8 mouse cellular contexts compared by ENCODE assay signal in the genomic region with DNA sequence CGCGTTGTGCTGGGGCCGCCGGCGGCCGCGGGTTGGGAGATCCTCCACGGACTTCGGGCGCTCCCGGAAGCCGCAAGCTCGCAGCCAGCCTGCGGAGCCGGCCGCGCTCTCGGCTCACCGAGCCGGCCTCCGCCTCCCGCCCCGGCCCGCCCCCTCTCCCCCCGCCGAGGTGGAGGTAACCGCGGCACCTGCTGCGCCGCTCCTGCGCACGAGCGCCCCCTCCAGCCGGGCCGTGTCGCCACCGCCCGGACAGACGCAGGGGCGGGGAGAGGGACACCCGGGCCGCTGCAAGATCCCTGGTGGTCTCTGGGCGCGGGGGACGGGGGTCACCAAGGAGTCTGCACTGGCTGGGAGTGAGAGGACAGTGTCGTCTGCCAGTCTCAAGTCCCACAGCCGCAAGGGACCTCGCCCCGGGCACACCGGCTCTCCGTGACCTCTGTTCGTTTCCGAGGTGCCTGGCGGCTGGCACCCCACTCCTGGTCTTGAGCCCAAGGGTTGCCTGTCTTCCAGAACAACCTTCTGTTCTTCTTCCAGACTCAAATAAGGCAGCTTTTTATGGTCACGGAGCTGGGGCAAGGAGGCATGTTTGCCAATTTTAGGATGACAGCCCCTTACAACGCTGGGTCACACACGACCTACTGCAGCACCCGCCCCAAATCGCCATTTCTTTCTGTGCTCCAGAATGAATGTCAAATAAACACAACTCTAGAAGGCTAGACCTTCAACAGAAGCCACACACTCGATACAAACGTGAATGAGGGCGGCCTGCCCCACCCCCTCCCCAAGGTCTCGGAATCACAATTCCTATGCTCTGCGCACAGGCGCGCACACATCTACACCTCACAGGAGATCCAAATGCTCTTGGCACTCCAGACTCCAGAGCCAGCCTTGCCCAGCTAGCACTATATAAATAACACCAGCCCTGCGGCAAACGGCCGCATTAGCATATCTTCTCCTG. TPM values are rescaled to one million over a fixed set of nuclear protein-coding genes. Genes with fewer than 3 reads are reported as not detected.
DNase-seq lines count a peak whose midpoint lies in the region; ATAC-seq and TF ChIP-seq lines count a peak whose summit lies in the region.

Gene Slc22a23, minus strand, starts transcription at position 55 of the 958 bp plus-strand sequence.

- no peak for TF ChIP-seq EP300 in heart, adult 2 months (IDR thresholded peaks at IDR 0.05; ENCODE audit: insufficient read depth, low read depth, low read length)

- peak within 1 kb of the TSS; percentile 63 for H3ac ChIP-seq in myocyte (ENCODE audit: control insufficient read depth, insufficient read length)

- H3K9me3 ChIP-seq in embryonic facial prominence, embryonic 13.5 days = no peaks in the 10 kb centered on the region
- no peaks in the 10 kb centered on the region for H3K9me3 ChIP-seq in stomach, embryonic 14.5 days (ENCODE audit: control insufficient read depth, low read depth, low read length)

- H3K4me2 ChIP-seq in embryonic facial prominence, embryonic 13.5 days = peak within 1 kb of the TSS; percentile 99
- peak within 1 kb of the TSS; percentile 92 for H3K4me2 ChIP-seq in myocyte (ENCODE audit: low read depth)
- H3K4me2 ChIP-seq in stomach, embryonic 14.5 days (replicated peaks; ENCODE audit: low read depth, low read length) = peak within 1 kb of the TSS; percentile 96

- intact Hi-C loops in heart, adult 2 months (cut with DNase I) = loop anchor here (1.0 to 10.0 kb wide), 3 partner anchors 154 to 289 kb away; no protein-coding TSS in a partner anchor

- peak; percentile 44 for DNase-seq in CD4-positive, CD25-positive, alpha-beta regulatory T cell, adult 2 months (ENCODE audit: low read depth, low spot score)
- peak; percentile 84 to 86 for DNase-seq in heart, adult 2 months
- peak; percentile 71 to 75 for DNase-seq in kidney, adult 8-10 months
- DNase-seq in liver = peak; percentile 95

- TF ChIP-seq POLR2A in heart, adult 2 months (IDR thresholded peaks at IDR 0.05; ENCODE audit: insufficient read depth, low read depth, low read length) = peak; percentile 45; the same call in 1 of the 2 replicates
- TF ChIP-seq POLR2A in myocyte (IDR thresholded peaks at IDR 0.05; ENCODE audit: insufficient read length, low read depth) = peak; percentile 56

- no peak within 1 kb of the TSS; the same call in 1 of the 2 replicates for H3K27ac ChIP-seq in embryonic facial prominence, embryonic 13.5 days
- H3K27ac ChIP-seq in heart, adult 2 months = peak within 1 kb of the TSS; percentile 93
- H3K27ac ChIP-seq in stomach, embryonic 14.5 days (ENCODE audit: low read length) = no peak within 1 kb of the TSS

- peak within 1 kb of the TSS; percentile 71 for H3K4me3 ChIP-seq in embryonic facial prominence, embryonic 13.5 days
- peak within 1 kb of the TSS; percentile 73 for H3K4me3 ChIP-seq in heart, adult 2 months
- H3K4me3 ChIP-seq in myocyte = peak within 1 kb of the TSS; percentile 51
- peak within 1 kb of the TSS; percentile 70 for H3K4me3 ChIP-seq in stomach, embryonic 14.5 days (ENCODE audit: low read depth, low read length)

- 3% methylated on average over 45 of the region's 69 CpGs for WGBS in embryonic facial prominence, embryonic 13.5 days
- 2% methylated on average over 57 of the region's 69 CpGs for whole genome bisulfite sequencing in heart, adult 2 months
- WGBS in stomach, embryonic 14.5 days = 3% methylated on average over 57 of the region's 69 CpGs

- peak within 1 kb of the TSS; percentile 81 for H3K9ac ChIP-seq in embryonic facial prominence, embryonic 13.5 days
- H3K9ac ChIP-seq in heart, adult 2 months (ENCODE audit: low read depth, low read length) = peak within 1 kb of the TSS; percentile 93
- peak within 1 kb of the TSS; percentile 67 for H3K9ac ChIP-seq in stomach, embryonic 14.5 days (replicated peaks; ENCODE audit: low read depth, low read length)

- H3K36me3 ChIP-seq in embryonic facial prominence, embryonic 13.5 days = no peaks in the 10 kb centered on the region
- no peaks in the 10 kb centered on the region for H3K36me3 ChIP-seq in heart, adult 2 months (ENCODE audit: control insufficient read depth, insufficient read depth, low read length)
- H3K36me3 ChIP-seq in myocyte (ENCODE audit: control insufficient read depth, insufficient read depth) = no peaks in the 10 kb centered on the region
- no peaks in the 10 kb centered on the region for H3K36me3 ChIP-seq in stomach, embryonic 14.5 days (ENCODE audit: control insufficient read depth, insufficient read depth, low read length)

- H3K79me2 ChIP-seq in heart, adult 2 months (replicated peaks; ENCODE audit: control insufficient read depth, insufficient read depth, low read length) = no peaks in the 10 kb centered on the region
- peaks cover 12% of the 10 kb centered on the region for H3K79me2 ChIP-seq in myocyte (ENCODE audit: control insufficient read depth, insufficient read depth)

- peaks cover 24% of the 10 kb centered on the region for H3K4me1 ChIP-seq in embryonic facial prominence, embryonic 13.5 days
- peaks cover 1% of the 10 kb centered on the region for H3K4me1 ChIP-seq in heart, adult 2 months (ENCODE audit: control insufficient read depth, insufficient read depth, low read length)
- peaks cover 4% of the 10 kb centered on the region; the same call in 1 of the 2 replicates for H3K4me1 ChIP-seq in stomach, embryonic 14.5 days (ENCODE audit: control insufficient read depth, insufficient read depth, low read length)

- no peak for ATAC-seq in CD4-positive, CD25-positive, alpha-beta regulatory T cell, adult 4 months
- ATAC-seq in embryonic facial prominence, embryonic 13.5 days (ENCODE audit: insufficient number of reproducible peaks, insufficient read depth, low FRiP score, low TSS enrichment, low read depth) = peak; percentile 78
- ATAC-seq in stomach, embryonic 14.5 days (ENCODE audit: insufficient number of reproducible peaks, insufficient read depth, low FRiP score, low read depth) = peak; percentile 86

- H3K27me3 ChIP-seq in embryonic facial prominence, embryonic 13.5 days = peaks cover 46% of the 10 kb centered on the region
- H3K27me3 ChIP-seq in heart, adult 2 months (ENCODE audit: control insufficient read depth, insufficient read depth, low read length) = no peaks in the 10 kb centered on the region
- H3K27me3 ChIP-seq in myocyte (ENCODE audit: control insufficient read depth, insufficient read depth, insufficient read length) = no peaks in the 10 kb centered on the region
- H3K27me3 ChIP-seq in stomach, embryonic 14.5 days (ENCODE audit: control insufficient read depth, insufficient read depth, low read length) = no peaks in the 10 kb centered on the region

- TF ChIP-seq CTCF in heart, adult 2 months (IDR thresholded peaks at IDR 0.05) = peak; percentile 74

TF ChIP-seq in myocyte, 11 proteins besides CTCF, POLR2A, EP300 and RAD21:
- TF ChIP-seq CEBPB (IDR thresholded peaks at IDR 0.05; ENCODE audit: insufficient read depth, poor library complexity, severe bottlenecking) (no peak), E2F4 (IDR thresholded peaks at IDR 0.05; ENCODE audit: insufficient read depth) (no peak), REST (IDR thresholded peaks at IDR 0.05; ENCODE audit: insufficient read depth, insufficient read length) (no peak), TCF3 (IDR thresholded peaks at IDR 0.05; ENCODE audit: insufficient read length, low read depth) (peak; percentile 16), MYOD1 (IDR thresholded peaks at IDR 0.05; ENCODE audit: control insufficient read depth in 1 of 3, insufficient read length in 2 of 3, low read depth in 2 of 3) (peak in 2 of 3 experiments; percentile 66 to 90), MAX (IDR thresholded peaks at IDR 0.05; ENCODE audit: low read depth) (no peak), SRF (IDR thresholded peaks at IDR 0.05; ENCODE audit: control insufficient read depth, insufficient read length, low read depth) (no peak), USF1 (IDR thresholded peaks at IDR 0.05; ENCODE audit: low read depth) (no peak), MYOG (IDR thresholded peaks at IDR 0.05; ENCODE audit: control insufficient read depth in 1 of 3, insufficient read depth in 1 of 3, insufficient read length in 2 of 3, low read depth in 2 of 3) (peak in 2 of 3 experiments; percentile 79 to 88), POLR2AphosphoS2 (IDR thresholded peaks at IDR 0.05; ENCODE audit: insufficient read length, low read depth) (no peak)
TF ChIP-seq in myocyte: peak in this region for 3.

RNA-seq across cellular contexts. Expression of gene Slc22a23, which starts in this region (rescaled TPM):
- polyA plus RNA-seq in CD4-positive, CD25-positive, alpha-beta regulatory T cell, adult 4 months (2017; shearing (Covaris generic)) = under 1 TPM; 0.32 to 0.46 TPM
- 3.3 and 3.6 TPM in 2 replicates for polyA plus RNA-seq in embryonic facial prominence, embryonic 13.5 days (2015; fragmentation: Nextera tagmentation; extraction: Ambion mirVana)
- 10 to 100 TPM; 11.1 to 14.2 TPM for total RNA-seq in heart, adult 2 months (2021)
- 12.1 and 12.2 TPM in 2 replicates for polyA plus RNA-seq in heart, adult 2 months (2012; rRNA removed)
- 8.5 TPM for polyA plus RNA-seq in myocyte (2012; fragmentation: generic; extraction: Trizol)
- polyA plus RNA-seq in stomach, embryonic 14.5 days (2014; fragmentation: Nextera tagmentation; extraction: Ambion mirVana) = 4.9 and 5.9 TPM in 2 replicates

Comparison
In these comparisons a context has a peak if more than half of its experiments do, and no peak if none do; other contexts are left out.
1. DNase-seq: peak in every context shown above with its lines; median percentile 95 in liver; 85 in heart, adult 2 months; 73 in kidney, adult 8-10 months; 44 in CD4-positive, CD25-positive, alpha-beta regulatory T cell, adult 2 months.